Mouse (Mus musculus) cortical plate, adult 2 months (tissue): ENCODE measurements around the gene Creb3.

Experiments
- CTCF ChIP-seq: fragments of 200-500 bp; IDR thresholded peaks from 2 replicates; pipeline ENCODE4 v1.5.1; 2011; ENCODE audit warnings: mild to moderate bottlenecking, control low read depth, low read length; ENCODE audit not compliant: insufficient read depth; ENCODE audit errors: extremely low read depth
- POLR2A ChIP-seq: fragments of 200-500 bp; IDR thresholded peaks from 2 replicates; pipeline ENCODE4 v1.6.1; 2011; ENCODE audit warnings: mild to moderate bottlenecking, low read length, control low read depth; ENCODE audit not compliant: insufficient read depth; ENCODE audit errors: extremely low read depth

GRCm38 (mm10) chr4:43547160-43547559, 15.0 kb upstream of the Creb3 start:
- TF ChIP-seq CTCF (no peak), POLR2A (no peak)
